Mouse (Mus musculus) neural tube, embryonic 11.5 days (tissue): Measurements from ENCODE around the gene Crb3. TPM values are rescaled to one million over a fixed set of nuclear protein-coding genes. Genes with fewer than 3 reads are reported as not detected.
"Not testable (repeated sequence)": the region's sequence is repeated elsewhere in the genome, so short reads cannot be mapped to it uniquely, and the experiment has no call there.

ENCODE experiments used
- ATAC-seq: fragments of 200-750 bp; cut with Nextera tagmentation; 2 replicates; pipeline ENCODE4 v1.8.0; 2017; ENCODE audit warnings: moderate number of reproducible peaks, mild to moderate bottlenecking, moderate TSS enrichment, moderate library complexity; ENCODE audit not compliant: insufficient read depth, low FRiP score, low TSS enrichment
- DNase-seq: peaks from one replicate; pipeline ENCODE4 v3.0.0-alpha.2; 2015; ENCODE audit warnings: low spot score
- H3K27ac ChIP-seq: fragments of 300-500 bp; sonication (generic); 2 replicates; pipeline ENCODE4 v1.5.1; 2014; ENCODE audit warnings: low read depth, mild to moderate bottlenecking, low read length
- H3K27me3 ChIP-seq: fragments of 300-500 bp; sonication (generic); 2 replicates; pipeline ENCODE4 v1.6.1; 2014; ENCODE audit warnings: mild to moderate bottlenecking, low read length, mixed read lengths; ENCODE audit not compliant: control insufficient read depth, insufficient read depth
- H3K36me3 ChIP-seq: fragments of 300-500 bp; sonication (generic); 2 replicates; pipeline ENCODE4 v1.6.1; 2014; ENCODE audit warnings: mild to moderate bottlenecking, low read length, moderate library complexity, mixed read lengths; ENCODE audit not compliant: control insufficient read depth, insufficient read depth
- H3K4me1 ChIP-seq: fragments of 300-500 bp; sonication (generic); 2 replicates; pipeline ENCODE4 v1.6.1; 2014; ENCODE audit warnings: low read length, mixed read lengths; ENCODE audit not compliant: control insufficient read depth, insufficient read depth
- H3K4me2 ChIP-seq: fragments of 300-500 bp; sonication (generic); 2 replicates; pipeline ENCODE4 v1.6.1; 2014; ENCODE audit warnings: low read depth, mild to moderate bottlenecking, moderate library complexity
- H3K4me3 ChIP-seq: fragments of 300-500 bp; sonication (generic); 2 replicates; pipeline ENCODE4 v1.5.1; 2014; ENCODE audit warnings: low read depth, low read length
- H3K9ac ChIP-seq: fragments of 300-500 bp; sonication (generic); 2 replicates; pipeline ENCODE4 v1.6.1; 2014; ENCODE audit warnings: mild to moderate bottlenecking, low read length
- H3K9me3 ChIP-seq: fragments of 300-500 bp; sonication (generic); 2 replicates; pipeline ENCODE4 v1.6.1; 2016; ENCODE audit warnings: low read length; ENCODE audit not compliant: control insufficient read depth
- WGBS: fragments of 180-500 bp; shearing (Covaris S2); extraction: QIAGEN DNeasy Blood & Tissue Kit; methylation state at CpG from one replicate; pipeline ENCODE4 v1.1.7; 2014; 5-methylcytosine and 5-hydroxymethylcytosine counted together
- polyA plus RNA-seq: library from polyadenylated mRNA; unstranded; fragments of >200 nt; fragmentation: Nextera tagmentation; extraction: Ambion mirVana; gene quantifications from 2 replicates; pipeline ENCODE4 v1.2.1, GENCODE M21; 2014

The Crb3 gene
- polyA plus RNA-seq, 1 experiment from 2014 or later: 1.9 TPM

- Histone ChIP-seq H3K4me3 (peak within 1 kb of the TSS; percentile 96), H3K9me3 (no peaks in the 10 kb centered on the region), H3K4me2 (peak within 1 kb of the TSS; percentile 86), H3K9ac (peak within 1 kb of the TSS; percentile 99), H3K36me3 (peaks cover 14% of the 10 kb centered on the region), H3K27ac (peak within 1 kb of the TSS; percentile 91), H3K4me1 (peaks cover 11% of the 10 kb centered on the region), H3K27me3 (no peaks in the 10 kb centered on the region)
- ATAC-seq (peak; percentile 2; the same call in 1 of the 2 replicates), DNase-seq (peak; percentile 55)
- under 1% methylated on average over 65 of the region's 99 CpGs for WGBS
These were observed 27.8 kb upstream of the Crb3 start, which contains the start of gene Khsrp for GRCm38 (mm10) chr17:57030931-57031660. Khsrp (minus strand) TSS chr17:57031522.

DNA sequence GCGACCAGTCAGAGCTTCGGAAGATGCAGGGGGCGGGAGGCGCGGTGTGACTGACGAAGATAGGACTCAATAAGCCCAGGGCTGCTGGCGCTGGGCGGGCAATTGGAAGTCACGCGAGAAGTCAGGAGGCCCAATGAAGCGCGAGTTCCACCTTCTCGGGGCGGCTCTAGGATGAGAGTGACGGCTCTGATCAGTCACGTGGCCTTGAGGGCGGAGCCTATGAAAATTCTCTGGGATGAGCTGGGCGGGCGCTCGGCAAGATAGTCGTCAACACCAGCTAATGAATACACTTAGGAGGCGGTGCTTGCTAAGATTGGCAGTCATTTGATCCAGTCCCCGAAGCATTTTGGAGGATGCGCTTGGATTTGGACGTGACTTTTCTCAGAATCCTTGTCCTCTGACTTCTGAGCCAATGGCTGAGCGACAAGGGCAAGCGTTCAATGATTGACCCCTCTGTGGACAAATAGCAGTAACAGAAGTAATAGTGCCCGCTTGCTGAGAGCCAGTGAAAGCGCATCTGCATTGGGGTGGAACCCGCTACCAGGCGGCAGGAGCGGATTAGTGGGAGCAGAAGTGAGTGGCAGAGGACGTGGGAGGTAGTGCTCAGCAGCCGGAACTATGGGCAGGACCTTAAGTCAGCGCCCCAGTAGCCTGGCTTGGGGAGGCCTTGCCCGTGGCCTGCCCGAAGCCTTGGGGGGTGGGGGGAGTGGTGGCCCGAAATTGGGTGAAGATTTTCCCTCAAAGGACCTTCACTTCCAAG is 27.1 kb upstream of the Crb3 start:
- peaks cover 11% of the 10 kb centered on the region for H3K36me3 ChIP-seq
- peak overlapping the region; percentile 46; the same call in 1 of the 2 replicates for H3K27ac ChIP-seq
- H3K4me1 ChIP-seq: peaks cover 11% of the 10 kb centered on the region
- H3K9ac ChIP-seq: peak overlapping the region; percentile 63
- H3K4me3 ChIP-seq: peak overlapping the region; percentile 96
- peak overlapping the region; percentile 49 for H3K4me2 ChIP-seq
- ATAC-seq (peak; percentile 99), DNase-seq (peak; percentile 99)
- under 1% methylated on average over 38 of the region's 38 CpGs for WGBS
- H3K27me3 ChIP-seq: no peaks in the 10 kb centered on the region
- H3K9me3 ChIP-seq: no peaks in the 10 kb centered on the region

GRCm38 (mm10) chr17:57032854-57033253 is 26.1 kb upstream of the Crb3 start:
- Histone ChIP-seq H3K4me1 (peaks cover 11% of the 10 kb centered on the region), H3K36me3 (peaks cover 4% of the 10 kb centered on the region), H3K4me3 (no peak overlapping the region), H3K27ac (no peak overlapping the region), H3K9ac (peak overlapping the region; percentile 63), H3K9me3 (no peaks in the 10 kb centered on the region), H3K4me2 (no peak overlapping the region), H3K27me3 (no peaks in the 10 kb centered on the region)
- no peak for ATAC-seq
- WGBS: 91% methylated on average over 4 of the region's 4 CpGs
- DNase-seq: no peak

DNA sequence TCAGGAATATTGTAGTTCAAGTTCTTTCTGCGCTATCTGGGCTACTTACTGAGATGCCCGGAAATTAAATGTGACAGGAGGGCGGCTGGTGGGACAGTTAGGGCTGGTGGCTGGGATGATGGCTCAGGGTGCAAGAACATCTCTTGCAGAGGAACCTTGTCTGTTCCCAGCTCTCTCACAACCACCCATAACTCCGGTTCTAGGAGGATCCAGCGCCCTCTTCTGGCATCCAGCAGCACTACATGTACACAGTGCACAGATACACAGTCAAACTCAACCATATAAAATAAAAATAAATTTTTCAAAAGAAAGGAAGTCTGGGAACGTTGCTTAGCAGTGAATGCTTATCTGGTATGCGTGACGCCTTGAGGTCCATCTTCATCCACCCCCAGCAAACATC is 19.9 kb upstream of the Crb3 start:
- Histone ChIP-seq H3K4me3 (no peak overlapping the region), H3K4me2 (no peak overlapping the region), H3K36me3 (no peaks in the 10 kb centered on the region), H3K9ac (no peak overlapping the region), H3K4me1 (no peaks in the 10 kb centered on the region), H3K9me3 (no peaks in the 10 kb centered on the region), H3K27me3 (peaks cover 3% of the 10 kb centered on the region; the same call in 1 of the 2 replicates), H3K27ac (no peak overlapping the region)
- WGBS: 39% methylated on average over 8 of the region's 8 CpGs
- no peak for DNase-seq
- ATAC-seq: no peak

DNA sequence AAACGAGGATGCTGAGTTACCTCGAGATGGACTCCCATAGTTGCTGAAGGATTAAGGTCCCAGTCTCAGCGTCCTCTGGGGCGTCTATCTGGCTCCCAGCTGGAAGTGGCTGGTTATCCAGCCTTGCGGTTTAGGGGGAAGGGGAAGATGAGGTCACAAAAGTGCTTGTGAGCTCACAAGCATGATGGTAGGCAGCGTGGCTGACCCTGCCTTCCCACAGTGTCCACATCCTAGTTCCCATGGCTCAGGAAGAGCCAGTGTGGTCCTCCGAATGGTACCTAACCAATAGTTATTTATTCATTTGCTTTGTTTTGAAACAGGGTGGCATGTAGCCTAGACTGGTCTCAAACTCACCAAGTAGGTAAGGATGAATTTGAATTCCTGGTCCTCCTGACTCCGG is 17.4 kb upstream of the Crb3 start, which contains the start of gene Slc25a41:
Slc25a41 (minus strand) TSS at position 101 of the 400 bp plus-strand sequence.
- Histone ChIP-seq H3K27me3 (peaks cover 3% of the 10 kb centered on the region; the same call in 1 of the 2 replicates), H3K27ac (no peak within 1 kb of the TSS), H3K9me3 (no peaks in the 10 kb centered on the region), H3K4me2 (no peak within 1 kb of the TSS), H3K4me3 (no peak within 1 kb of the TSS), H3K4me1 (no peaks in the 10 kb centered on the region), H3K36me3 (no peaks in the 10 kb centered on the region), H3K9ac (no peak within 1 kb of the TSS)
- WGBS: 74% methylated on average over 8 of the region's 8 CpGs
- DNase-seq (no peak), ATAC-seq (no peak)

- 32% methylated on average over 5 of the region's 5 CpGs for WGBS
These were observed 11.5 kb upstream of the Crb3 start for GRCm38 (mm10) chr17:57047406-57047805.

DNA sequence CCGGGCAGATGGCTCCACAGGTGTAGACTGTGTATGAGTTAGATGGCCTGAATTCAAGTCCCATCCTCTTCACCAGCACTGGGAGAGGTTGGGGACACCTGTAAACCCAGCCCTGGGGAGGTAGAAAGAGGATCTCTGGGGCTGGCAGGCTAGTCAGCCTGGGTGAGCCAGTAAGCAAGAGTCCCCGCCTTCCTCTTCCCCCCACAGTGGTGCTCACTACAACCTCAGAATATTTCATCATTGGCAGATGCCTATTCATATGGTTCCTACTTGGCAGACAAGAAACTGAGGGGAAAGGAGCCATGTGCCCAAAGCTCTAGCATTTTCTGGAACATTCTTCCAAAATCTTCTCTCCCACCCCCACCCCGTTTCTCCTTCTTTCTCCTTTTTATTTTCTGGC is 10.1 kb upstream of the Crb3 start:
- Histone ChIP-seq H3K27me3 (no peaks in the 10 kb centered on the region), H3K36me3 (no peaks in the 10 kb centered on the region), H3K4me2 (no peak overlapping the region), H3K9ac (no peak overlapping the region), H3K4me3 (no peak overlapping the region), H3K27ac (no peak overlapping the region), H3K4me1 (no peaks in the 10 kb centered on the region), H3K9me3 (no peaks in the 10 kb centered on the region)
- 90% methylated on average over 3 of the region's 3 CpGs for WGBS
- ATAC-seq: no peak
- DNase-seq: no peak

More at GRCm38 (mm10) chr17:57047406-57047805, 11.5 kb upstream of the Crb3 start:
- H3K27ac ChIP-seq: no peak overlapping the region
- no peaks in the 10 kb centered on the region for H3K4me1 ChIP-seq
- H3K9ac ChIP-seq: no peak overlapping the region
- H3K36me3 ChIP-seq: no peaks in the 10 kb centered on the region
- no peaks in the 10 kb centered on the region for H3K9me3 ChIP-seq
- H3K4me3 ChIP-seq: no peak overlapping the region
- H3K4me2 ChIP-seq: no peak overlapping the region
- ATAC-seq: no peak
- no peak for DNase-seq
- no peaks in the 10 kb centered on the region for H3K27me3 ChIP-seq

GRCm38 (mm10) chr17:57051679-57052078 is 7.2 kb upstream of the Crb3 start:
- not testable (repeated sequence) for H3K36me3 ChIP-seq, H3K4me2 ChIP-seq, H3K27me3 ChIP-seq, ATAC-seq, H3K4me3 ChIP-seq, H3K9ac ChIP-seq, H3K9me3 ChIP-seq, H3K27ac ChIP-seq, H3K4me1 ChIP-seq, DNase-seq
- WGBS: 84% methylated on average over 3 of the region's 4 CpGs
